Mouse (Mus musculus): Measurements from ENCODE around the gene Epp13. TPM values are rescaled to one million over a fixed set of nuclear protein-coding genes. Genes with fewer than 3 reads are reported as not detected.
A peak's percentile ranks its signal among the peaks of the same experiment; 100 is the strongest.
"Not testable (repeated sequence)": the region's sequence is repeated elsewhere in the genome, so short reads cannot be mapped to it uniquely, and the experiment has no call there.

The Epp13 gene
- polyA plus RNA-seq, 1 experiment = not detected

DNA sequence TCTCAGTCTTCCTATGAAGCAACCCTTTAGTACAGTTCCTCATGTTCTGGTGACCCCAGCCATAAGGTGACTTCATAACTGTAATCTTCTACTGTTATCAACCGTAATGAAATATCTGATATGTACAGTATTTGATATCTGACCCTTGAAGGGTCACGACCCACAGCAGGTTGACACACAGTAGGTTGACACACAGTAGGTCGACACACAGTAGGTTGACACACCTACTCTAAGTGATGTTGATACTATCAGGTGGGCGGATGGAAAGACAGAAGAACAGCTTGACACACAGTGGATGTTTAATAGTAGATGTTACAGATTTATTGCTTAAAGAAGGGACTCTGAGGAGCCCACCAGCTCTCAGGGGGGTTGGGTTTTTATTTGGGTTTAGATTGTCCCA lies 10.5 kb downstream of the Epp13 start:
- H3K4me3 ChIP-seq (ENCODE audit: insufficient read depth, low read depth, low read length) = no peak overlapping the region
- H3K4me1 ChIP-seq (ENCODE audit: control insufficient read depth, insufficient read depth, insufficient read length, low read length) = no peaks in the 10 kb centered on the region
- H3K27ac ChIP-seq (replicated peaks; ENCODE audit: low read depth, low read length) = no peak overlapping the region

DNA sequence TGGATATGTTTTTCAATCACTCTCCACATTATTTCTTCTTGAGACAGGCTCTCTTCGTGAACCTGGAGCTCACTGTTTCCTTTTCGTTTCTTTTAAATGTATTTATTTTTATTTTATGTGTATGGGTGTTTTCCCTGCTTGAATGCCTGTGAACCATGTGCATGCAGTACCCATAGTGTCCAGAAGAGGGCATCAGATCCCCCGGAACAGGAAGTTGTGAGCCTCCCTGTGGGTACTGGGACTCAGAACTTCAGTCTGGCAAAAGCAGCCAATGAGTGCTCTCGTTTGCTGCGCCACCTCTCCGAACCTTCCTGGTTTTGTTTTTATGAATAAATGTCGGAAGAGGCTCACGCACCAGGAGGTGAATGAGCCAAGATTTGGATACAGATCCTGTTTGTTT lies 13.2 kb downstream of the Epp13 start:
- no peak overlapping the region for H3K27ac ChIP-seq (replicated peaks; ENCODE audit: low read depth, low read length)
- H3K4me1 ChIP-seq (ENCODE audit: control insufficient read depth, insufficient read depth, insufficient read length, low read length) = no peaks in the 10 kb centered on the region
- no peak overlapping the region for H3K4me3 ChIP-seq (ENCODE audit: insufficient read depth, low read depth, low read length)

GRCm38 (mm10) chr7:6277906-6278305 lies 25.4 kb downstream of the Epp13 start:
- no peak overlapping the region for H3K4me3 ChIP-seq (ENCODE audit: insufficient read depth, low read depth, low read length)
- H3K4me1 ChIP-seq (ENCODE audit: control insufficient read depth, insufficient read depth, insufficient read length, low read length) = no peaks in the 10 kb centered on the region
- no peak overlapping the region for H3K27ac ChIP-seq (replicated peaks; ENCODE audit: low read depth, low read length)

DNA sequence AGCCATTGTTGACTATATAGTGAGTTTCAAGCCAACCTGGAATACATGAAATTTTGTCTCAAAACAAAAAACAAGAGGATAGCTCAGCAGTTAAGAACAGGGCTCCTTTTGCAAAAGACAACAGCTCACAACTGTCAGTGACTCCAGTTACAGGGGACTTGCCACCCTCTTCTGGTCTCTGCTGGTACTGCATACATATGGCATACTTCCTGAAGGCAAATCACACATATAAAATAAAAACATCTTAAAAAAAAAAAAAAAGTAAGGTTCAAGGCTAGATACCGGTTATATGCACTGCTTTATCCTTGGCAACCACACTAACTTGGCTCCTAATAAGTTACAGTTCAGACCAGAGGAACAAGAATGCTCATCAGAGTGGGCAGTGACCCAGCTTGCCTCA lies 30.2 kb downstream of the Epp13 start:
- Histone ChIP-seq H3K4me1 (ENCODE audit: control insufficient read depth, insufficient read depth, insufficient read length, low read length) (no peaks in the 10 kb centered on the region), H3K4me3 (ENCODE audit: insufficient read depth, low read depth, low read length) (no peak overlapping the region), H3K27ac (replicated peaks; ENCODE audit: low read depth, low read length) (no peak overlapping the region)

DNA sequence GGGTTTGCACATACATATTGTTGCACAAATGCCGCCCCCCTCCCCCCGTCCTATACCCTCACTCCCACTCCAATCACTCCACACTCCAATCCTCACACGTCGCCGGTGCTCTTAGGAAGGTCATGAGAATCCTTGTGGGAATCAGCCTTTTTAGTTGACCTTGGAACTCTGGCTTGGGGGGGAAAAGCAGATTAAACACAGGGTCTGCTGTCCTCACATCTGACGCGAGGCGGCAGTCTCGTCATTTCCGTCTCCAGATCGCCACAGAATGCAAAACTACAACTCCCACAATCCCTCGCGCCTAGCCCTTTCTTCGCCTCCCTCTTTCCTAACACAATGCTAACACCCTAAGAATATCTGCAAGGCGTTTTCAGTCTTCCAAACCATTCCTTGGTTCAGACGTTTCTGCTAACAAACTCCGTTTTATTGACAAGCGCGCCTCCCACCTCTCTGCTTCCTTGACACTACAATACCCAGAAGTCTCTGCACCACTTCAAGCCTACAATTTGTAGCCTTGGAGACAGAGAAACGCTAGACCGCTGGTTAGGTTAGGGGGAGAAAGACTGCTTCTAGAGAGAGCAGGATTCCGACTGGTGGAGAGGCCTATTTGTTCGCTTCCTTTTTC lies 31.1 kb downstream of the Epp13 start:
- Histone ChIP-seq H3K4me3 (ENCODE audit: insufficient read depth, low read depth, low read length) (peak overlapping the region; percentile 70), H3K27ac (replicated peaks; ENCODE audit: low read depth, low read length) (peak overlapping the region; percentile 93), H3K4me1 (ENCODE audit: control insufficient read depth, insufficient read depth, insufficient read length, low read length) (no peaks in the 10 kb centered on the region)

DNA sequence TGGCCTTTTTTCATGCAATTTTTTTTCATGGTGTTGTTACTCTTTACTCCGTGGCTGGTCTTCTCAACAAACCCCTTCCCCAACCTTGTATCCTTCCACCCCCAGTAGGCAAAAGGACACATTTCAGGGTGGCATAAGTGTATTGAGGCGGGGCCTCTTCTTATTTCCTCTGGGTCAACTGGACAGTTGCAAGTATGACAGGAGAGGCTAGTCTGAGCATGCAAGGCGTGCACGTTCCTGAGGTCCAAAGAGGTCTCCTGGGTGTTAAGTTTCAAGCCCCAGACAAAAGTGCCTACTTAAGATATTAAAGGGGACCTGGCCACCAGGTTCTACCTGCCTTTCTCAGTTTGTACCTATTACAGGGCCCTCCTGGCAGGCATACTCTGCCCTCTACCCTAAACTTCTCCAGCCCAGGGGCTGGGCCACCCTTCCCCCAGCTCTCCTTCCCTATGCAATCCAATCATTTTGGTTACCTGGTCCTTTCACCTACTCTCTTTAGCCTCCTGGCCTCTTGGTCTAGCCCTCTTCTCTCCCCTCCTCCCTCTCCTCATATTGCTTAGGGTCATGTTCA lies 32.0 kb downstream of the Epp13 start:
- no peak overlapping the region for H3K27ac ChIP-seq (replicated peaks; ENCODE audit: low read depth, low read length)
- H3K4me1 ChIP-seq (ENCODE audit: control insufficient read depth, insufficient read depth, insufficient read length, low read length) = no peaks in the 10 kb centered on the region
- H3K4me3 ChIP-seq (ENCODE audit: insufficient read depth, low read depth, low read length) = no peak overlapping the region

GRCm38 (mm10) chr7:6285366-6285765 lies 32.9 kb downstream of the Epp13 start:
- Histone ChIP-seq H3K4me3 (ENCODE audit: insufficient read depth, low read depth, low read length) (no peak overlapping the region), H3K4me1 (ENCODE audit: control insufficient read depth, insufficient read depth, insufficient read length, low read length) (no peaks in the 10 kb centered on the region), H3K27ac (replicated peaks; ENCODE audit: low read depth, low read length) (no peak overlapping the region; the same call in 1 of the 2 replicates)

DNA sequence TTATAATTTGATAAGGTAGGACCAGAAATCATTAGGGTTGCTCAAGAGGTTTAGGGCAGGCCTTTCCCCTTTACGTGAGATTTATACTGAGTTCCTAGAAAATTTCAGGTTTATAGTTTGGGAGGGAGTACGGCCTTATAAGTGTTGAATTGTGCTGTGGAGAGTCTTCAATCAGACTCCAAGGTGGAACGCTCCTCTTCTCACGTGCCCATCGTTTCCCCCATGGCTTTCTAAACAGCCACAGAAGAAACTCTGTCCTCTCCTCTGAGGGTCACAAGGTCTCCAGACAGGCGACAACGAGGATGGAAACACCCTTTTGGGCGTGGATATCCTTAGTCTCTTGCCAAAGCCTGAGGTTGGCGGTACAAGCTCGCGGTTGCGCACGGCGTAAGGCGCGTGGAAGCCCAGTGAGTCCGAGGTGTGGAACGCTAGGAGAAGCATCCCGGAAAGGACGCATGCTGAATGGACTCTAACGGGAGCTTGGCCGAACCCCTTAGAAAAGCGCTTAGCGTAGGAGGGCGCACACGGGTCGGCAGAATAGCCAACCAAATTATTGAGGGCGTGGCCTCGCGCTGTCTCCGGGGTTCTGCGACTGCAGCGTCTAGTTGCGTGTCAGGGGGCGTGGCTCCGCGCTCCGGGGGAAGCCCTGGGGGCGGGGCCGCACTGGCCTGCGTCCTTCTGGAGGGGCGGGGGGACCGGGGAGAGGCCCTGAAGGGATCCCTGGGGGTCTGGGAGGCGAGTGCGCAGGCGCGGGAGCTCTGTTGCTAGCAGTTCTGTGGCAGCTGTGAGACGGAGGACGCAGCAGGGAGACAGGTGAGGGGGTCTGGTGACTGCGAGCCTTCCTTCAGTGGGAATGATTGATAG lies 33.6 kb downstream of the Epp13 start, which contains the start of gene Zfp667:
Gene Zfp667 (plus strand): TSS at position 738 of the 864 bp plus-strand sequence.
- H3K27ac ChIP-seq (replicated peaks; ENCODE audit: low read depth, low read length) = peak within 1 kb of the TSS; percentile 69
- peak within 1 kb of the TSS; percentile 81 for H3K4me3 ChIP-seq (ENCODE audit: insufficient read depth, low read depth, low read length)
- H3K4me1 ChIP-seq (ENCODE audit: control insufficient read depth, insufficient read depth, insufficient read length, low read length) = no peaks in the 10 kb centered on the region

- Histone ChIP-seq H3K27ac (replicated peaks; ENCODE audit: low read depth, low read length) (no peak overlapping the region), H3K4me3 (ENCODE audit: insufficient read depth, low read depth, low read length) (peak overlapping the region; percentile 64), H3K4me1 (ENCODE audit: control insufficient read depth, insufficient read depth, insufficient read length, low read length) (no peaks in the 10 kb centered on the region)
Measured at GRCm38 (mm10) chr7:6286921-6287531, 34.5 kb downstream of the Epp13 start.

DNA sequence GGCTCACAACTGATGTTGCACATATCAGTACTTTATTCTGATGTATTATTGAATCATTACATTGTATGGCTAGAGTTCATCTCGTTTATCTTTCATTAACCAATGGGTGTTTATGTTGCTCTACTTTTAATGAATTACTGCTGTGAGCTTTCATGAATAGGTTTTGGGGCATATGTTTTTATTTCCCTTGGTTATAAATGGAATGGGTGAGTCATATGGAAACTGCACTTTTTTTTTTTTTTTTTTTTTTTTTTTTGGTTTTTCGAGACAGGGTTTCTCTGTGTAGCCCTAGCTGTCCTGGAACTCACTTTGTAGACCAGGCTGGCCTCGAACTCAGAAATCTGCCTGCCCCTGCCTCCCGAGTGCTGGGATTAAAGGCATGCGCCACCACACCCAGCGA lies 38.6 kb downstream of the Epp13 start:
- not testable (repeated sequence) for H3K4me1 ChIP-seq (ENCODE audit: control insufficient read depth, insufficient read depth, insufficient read length, low read length); H3K27ac ChIP-seq (replicated peaks; ENCODE audit: low read depth, low read length); H3K4me3 ChIP-seq (ENCODE audit: insufficient read depth, low read depth, low read length)

GRCm38 (mm10) chr7:6300796-6301195 lies 48.3 kb downstream of the Epp13 start:
- H3K4me3 ChIP-seq (ENCODE audit: insufficient read depth, low read depth, low read length); H3K4me1 ChIP-seq (ENCODE audit: control insufficient read depth, insufficient read depth, insufficient read length, low read length); H3K27ac ChIP-seq (replicated peaks; ENCODE audit: low read depth, low read length): not testable (repeated sequence)

DNA sequence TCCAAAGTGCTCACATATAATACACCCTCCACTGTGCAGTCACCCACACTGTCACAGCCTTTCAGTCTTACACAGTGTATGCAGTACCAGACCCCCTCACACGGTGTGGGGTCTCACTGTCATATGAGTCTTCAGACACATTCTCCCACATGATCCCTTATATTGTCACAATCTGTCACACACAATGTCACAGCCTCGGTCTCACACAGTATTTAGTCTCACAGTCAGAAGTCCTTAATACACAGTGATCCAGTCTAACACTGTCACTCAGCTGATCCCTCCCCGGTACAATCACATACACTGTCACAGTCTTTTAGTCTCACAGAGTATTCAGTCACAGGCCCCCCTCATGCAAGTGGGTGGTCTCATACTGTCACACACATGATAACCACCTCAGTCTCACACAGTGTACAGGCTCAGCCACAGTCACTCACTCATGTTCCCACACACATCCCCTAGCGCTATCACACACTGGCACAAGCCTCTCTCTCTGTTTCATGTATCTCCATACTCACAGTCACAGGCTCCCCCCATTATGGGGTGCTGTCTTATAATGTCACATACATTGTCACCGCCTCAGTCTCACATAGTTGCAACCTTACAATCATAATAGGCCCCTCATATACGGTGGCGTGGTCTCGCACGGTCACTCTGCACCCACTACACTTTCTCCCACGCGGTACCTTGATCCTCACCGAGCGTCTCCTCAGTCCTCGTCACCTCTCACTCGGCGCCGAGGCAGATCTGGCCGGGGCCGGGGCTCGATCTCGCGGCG lies 78.1 kb downstream of the Epp13 start:
- 0 out of 2 replicates have a peak overlapping the region, but pooled peaks have one; percentile 9 for H3K27ac ChIP-seq (replicated peaks; ENCODE audit: low read depth, low read length)
- H3K4me1 ChIP-seq (ENCODE audit: control insufficient read depth, insufficient read depth, insufficient read length, low read length) = no peaks in the 10 kb centered on the region
- peak overlapping the region; percentile 79 for H3K4me3 ChIP-seq (ENCODE audit: insufficient read depth, low read depth, low read length)

GRCm38 (mm10) chr7:6331233-6331956 lies 78.9 kb downstream of the Epp13 start, which contains the start of gene Zfp583:
Gene Zfp583 (minus strand): TSS chr7:6331285.
- H3K27ac ChIP-seq (replicated peaks; ENCODE audit: low read depth, low read length) = 0 out of 2 replicates have a peak within 1 kb of the TSS, but pooled peaks have one; percentile 9

More at GRCm38 (mm10) chr7:6331233-6331956, 78.9 kb downstream of the Epp13 start, which contains the start of gene Zfp583:
- no peaks in the 10 kb centered on the region for H3K4me1 ChIP-seq (ENCODE audit: control insufficient read depth, insufficient read depth, insufficient read length, low read length)
- peak within 1 kb of the TSS; percentile 79 for H3K4me3 ChIP-seq (ENCODE audit: insufficient read depth, low read depth, low read length)
